Comparison of ENCODE assay signal across 8 mouse cellular contexts in the genomic region with DNA sequence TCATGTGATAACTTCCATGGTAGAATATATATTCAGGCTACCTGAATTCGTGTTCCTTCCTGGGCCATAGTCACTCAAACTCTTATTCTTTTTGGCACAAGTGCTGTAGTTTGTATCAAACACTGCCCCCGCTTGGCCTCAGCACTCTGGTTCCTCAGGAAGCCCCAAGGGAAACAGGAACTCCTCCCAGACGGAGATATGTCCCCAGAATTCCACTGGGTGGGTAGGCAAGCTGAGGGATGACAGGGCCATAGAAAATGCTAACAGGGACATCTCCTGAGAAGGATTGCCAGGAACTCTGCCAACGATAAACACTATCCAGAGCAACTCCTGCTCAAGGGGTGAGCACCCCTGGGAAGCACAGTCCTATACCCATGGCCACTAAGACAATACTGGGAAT. TPM values are rescaled to one million over a fixed set of nuclear protein-coding genes. Genes with fewer than 3 reads are reported as not detected.
A peak's percentile ranks its signal among the peaks of the same experiment; 100 is the strongest.
DNase-seq lines count a peak whose midpoint lies in the region; ATAC-seq and TF ChIP-seq lines count a peak whose summit lies in the region.

No protein-coding gene starts in this region.

- H3K27ac ChIP-seq in kidney, embryonic 15.5 days: no peak overlapping the region
- H3K27ac ChIP-seq in heart, embryonic 10.5 days: peak overlapping the region; percentile 96
- peak overlapping the region; percentile 41; the same call in 1 of the 2 replicates for H3K27ac ChIP-seq in kidney, embryonic 16.5 days (ENCODE audit: low read length)
- no peak overlapping the region for H3K27ac ChIP-seq in forebrain, embryonic 13.5 days
- no peak overlapping the region for H3K27ac ChIP-seq in forebrain, postnatal 0 days (ENCODE audit: low read depth, low read length)

- DNase-seq in kidney, adult 18-20 months: peak; percentile 50
- peak; percentile 48 for DNase-seq in heart, embryonic 10.5 days (ENCODE audit: low spot score)
- peak; percentile 57 to 73 for DNase-seq in lung, postnatal 4 days
- no peak for DNase-seq in spleen, postnatal 4 days (ENCODE audit: low spot score in 2 of 2)
- no peak for DNase-seq in forebrain, postnatal 0 days

- 62% methylated on average over 4 of the region's 4 CpGs for WGBS in kidney, embryonic 15.5 days
- 54% methylated on average over 4 of the region's 4 CpGs for WGBS in heart, embryonic 10.5 days
- 62% methylated on average over 4 of the region's 4 CpGs for WGBS in kidney, embryonic 16.5 days
- 75% methylated on average over 4 of the region's 4 CpGs for WGBS in forebrain, embryonic 13.5 days
- 86% methylated on average over 4 of the region's 4 CpGs for WGBS in forebrain, postnatal 0 days

- H3K4me2 ChIP-seq in kidney, embryonic 15.5 days: no peak overlapping the region
- H3K4me2 ChIP-seq in kidney, embryonic 16.5 days (replicated peaks; ENCODE audit: low read depth, low read length): no peak overlapping the region
- H3K4me2 ChIP-seq in forebrain, embryonic 13.5 days: no peak overlapping the region
- H3K4me2 ChIP-seq in forebrain, postnatal 0 days (ENCODE audit: low read depth): no peak overlapping the region

- TF ChIP-seq CTCF in forebrain, postnatal 0 days (IDR thresholded peaks at IDR 0.05; ENCODE audit: low read depth): no peak

- H3K4me3 ChIP-seq in kidney, embryonic 15.5 days (replicated peaks): no peak overlapping the region
- no peak overlapping the region for H3K4me3 ChIP-seq in heart, embryonic 10.5 days
- no peak overlapping the region for H3K4me3 ChIP-seq in kidney, embryonic 16.5 days (ENCODE audit: low read length)
- no peak overlapping the region for H3K4me3 ChIP-seq in forebrain, embryonic 13.5 days
- no peak overlapping the region for H3K4me3 ChIP-seq in forebrain, postnatal 0 days (ENCODE audit: low read depth, low read length)

- H3K27me3 ChIP-seq in kidney, embryonic 15.5 days: no peaks in the 10 kb centered on the region
- no peaks in the 10 kb centered on the region for H3K27me3 ChIP-seq in heart, embryonic 10.5 days (ENCODE audit: insufficient read depth, poor library complexity, severe bottlenecking)
- no peaks in the 10 kb centered on the region for H3K27me3 ChIP-seq in kidney, embryonic 16.5 days (ENCODE audit: insufficient read depth, low read length)
- no peaks in the 10 kb centered on the region for H3K27me3 ChIP-seq in forebrain, embryonic 13.5 days
- no peaks in the 10 kb centered on the region for H3K27me3 ChIP-seq in forebrain, postnatal 0 days (ENCODE audit: insufficient read depth, low read length)

- no peaks in the 10 kb centered on the region for H3K9me3 ChIP-seq in kidney, embryonic 15.5 days (replicated peaks)
- H3K9me3 ChIP-seq in heart, embryonic 10.5 days: no peaks in the 10 kb centered on the region
- no peaks in the 10 kb centered on the region for H3K9me3 ChIP-seq in kidney, embryonic 16.5 days (ENCODE audit: low read length)
- H3K9me3 ChIP-seq in forebrain, embryonic 13.5 days (replicated peaks): no peaks in the 10 kb centered on the region
- H3K9me3 ChIP-seq in forebrain, postnatal 0 days (ENCODE audit: low read length): no peaks in the 10 kb centered on the region

- no peak overlapping the region for H3K9ac ChIP-seq in kidney, embryonic 15.5 days
- no peak overlapping the region for H3K9ac ChIP-seq in kidney, embryonic 16.5 days (replicated peaks; ENCODE audit: low read length)
- H3K9ac ChIP-seq in forebrain, embryonic 13.5 days: no peak overlapping the region
- H3K9ac ChIP-seq in forebrain, postnatal 0 days: no peak overlapping the region

- no peak for ATAC-seq in kidney, embryonic 15.5 days (replicated peaks; ENCODE audit: low FRiP score)
- no peak for ATAC-seq in kidney, embryonic 16.5 days (ENCODE audit: low FRiP score, low TSS enrichment)
- no peak for ATAC-seq in forebrain, embryonic 13.5 days
- no peak for ATAC-seq in forebrain, postnatal 0 days

- H3K4me1 ChIP-seq in kidney, embryonic 15.5 days: peaks cover 47% of the 10 kb centered on the region
- peaks cover 91% of the 10 kb centered on the region for H3K4me1 ChIP-seq in heart, embryonic 10.5 days
- H3K4me1 ChIP-seq in kidney, embryonic 16.5 days (ENCODE audit: insufficient read depth, low read length): peaks cover 42% of the 10 kb centered on the region
- H3K4me1 ChIP-seq in forebrain, embryonic 13.5 days: peaks cover 31% of the 10 kb centered on the region
- peaks cover 14% of the 10 kb centered on the region for H3K4me1 ChIP-seq in forebrain, postnatal 0 days (ENCODE audit: insufficient read depth)

- no peaks in the 10 kb centered on the region for H3K36me3 ChIP-seq in kidney, embryonic 15.5 days
- H3K36me3 ChIP-seq in heart, embryonic 10.5 days: no peaks in the 10 kb centered on the region
- H3K36me3 ChIP-seq in kidney, embryonic 16.5 days (ENCODE audit: insufficient read depth, low read length): no peaks in the 10 kb centered on the region
- no peaks in the 10 kb centered on the region for H3K36me3 ChIP-seq in forebrain, embryonic 13.5 days (ENCODE audit: poor library complexity, severe bottlenecking)
- H3K36me3 ChIP-seq in forebrain, postnatal 0 days (ENCODE audit: insufficient read depth): no peaks in the 10 kb centered on the region

RNA-seq across cellular contexts. Expression of a gene that starts 22.4 kb away (rescaled TPM):
- polyA plus RNA-seq in kidney, embryonic 15.5 days (2015; fragmentation: Nextera tagmentation; extraction: Ambion mirVana): 19.1 and 22.2 TPM in 2 replicates
- 46.9 and 60.9 TPM in 2 replicates for polyA plus RNA-seq in heart, embryonic 10.5 days (2016; fragmentation: Nextera tagmentation; extraction: Ambion mirVana)
- 16.0 and 17.7 TPM in 2 replicates for polyA plus RNA-seq in kidney, embryonic 16.5 days (2015; fragmentation: Nextera tagmentation; extraction: Ambion mirVana)
- 9.7 and 11.1 TPM in 2 replicates for polyA plus RNA-seq in forebrain, embryonic 13.5 days (2015; fragmentation: Nextera tagmentation; extraction: Ambion mirVana)
- total RNA-seq in forebrain, postnatal 0 days (2014; rRNA removed): 8.8 and 9.4 TPM in 2 replicates
- polyA plus RNA-seq in forebrain, postnatal 0 days (2015; fragmentation: Nextera tagmentation; extraction: Ambion mirVana): 12.8 and 16.3 TPM in 2 replicates

Comparison
In these comparisons a context has a peak if more than half of its experiments do, and no peak if none do; other contexts are left out.
1. H3K27ac ChIP-seq: peak in heart, embryonic 10.5 days (single experiment) and kidney, embryonic 16.5 days (single experiment); none in kidney, embryonic 15.5 days (single experiment), forebrain, embryonic 13.5 days (single experiment) and forebrain, postnatal 0 days (single experiment).
2. DNase-seq: peak in kidney, adult 18-20 months (single experiment), heart, embryonic 10.5 days (single experiment) and lung, postnatal 4 days (2 of 2); none in spleen, postnatal 4 days (0 of 2) and forebrain, postnatal 0 days (single experiment).